Mouse (Mus musculus) spleen, adult 12 weeks (tissue): ENCODE results near the gene Ghr.

Experiments
- DNase-seq: peaks from one replicate; pipeline ENCODE4 v3.0.0; 2022; ENCODE audit warnings: low spot score

Ghr gene

DNA sequence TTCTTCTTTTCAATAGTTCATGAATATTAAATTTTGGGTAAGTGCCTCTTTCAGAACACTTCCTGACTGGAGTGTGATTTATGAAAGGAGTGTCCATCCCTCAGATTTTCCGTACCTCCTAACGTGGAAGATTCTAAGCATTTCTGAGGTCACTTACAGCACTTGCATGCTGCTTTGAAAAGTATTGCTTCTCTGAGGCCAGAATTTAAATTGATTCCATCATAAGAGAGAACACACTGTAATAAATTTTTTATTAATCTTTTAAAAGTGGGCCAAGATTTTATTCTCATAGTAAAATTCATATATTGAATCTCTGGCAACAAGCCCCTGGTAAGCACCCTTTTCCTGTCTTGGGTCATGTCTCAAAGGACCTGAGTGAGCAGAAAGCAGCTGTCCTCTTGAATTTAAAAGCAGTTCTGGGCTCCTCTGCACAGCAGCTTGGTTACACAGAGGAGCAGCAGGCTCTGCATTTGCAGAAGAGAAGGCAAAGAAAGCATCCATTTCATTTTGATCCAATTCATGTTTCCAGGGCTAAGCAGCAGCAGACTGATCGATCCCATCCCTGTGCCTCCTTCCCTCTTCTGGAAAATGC lies 46.9 kb downstream of the Ghr start:
- DNase-seq, result no peak

DNA sequence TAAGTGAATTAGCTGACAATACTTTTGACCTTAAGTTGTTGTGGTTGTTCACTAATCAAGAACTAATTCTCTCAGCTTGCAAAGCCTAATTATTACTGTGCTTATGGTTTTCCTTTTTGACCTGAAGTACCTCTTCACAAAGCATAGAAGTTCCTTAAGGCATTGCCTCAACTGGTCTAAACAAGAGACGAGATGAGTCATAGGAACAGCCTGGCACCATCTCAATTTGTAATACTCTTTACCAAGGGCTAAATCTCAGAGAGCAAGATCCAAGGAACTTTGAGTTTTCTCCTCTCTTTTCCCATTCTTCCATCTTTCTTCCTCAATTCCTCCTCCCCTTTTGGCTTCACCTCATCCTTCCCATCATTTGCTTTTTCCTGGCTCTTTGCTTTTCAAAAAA lies 69.3 kb downstream of the Ghr start:
- DNase-seq, result no peak

DNA sequence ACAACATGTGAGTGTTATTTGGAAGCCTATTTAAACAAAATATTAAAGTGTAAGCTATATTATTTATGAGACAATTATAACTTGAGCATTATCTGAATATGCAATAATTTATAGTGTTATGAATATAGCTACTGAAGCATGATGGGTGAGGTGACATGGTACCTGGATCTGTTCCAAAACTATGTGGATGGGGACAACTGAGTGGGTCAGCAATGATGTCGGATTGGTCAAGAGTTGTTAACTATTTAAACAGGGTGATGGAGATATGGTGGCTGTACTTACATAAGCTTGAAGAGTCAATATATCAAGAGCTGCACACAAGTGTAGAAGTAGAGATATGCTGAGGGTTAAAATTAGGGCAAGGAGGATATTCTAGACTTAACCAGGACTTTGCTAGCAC lies 70.9 kb downstream of the Ghr start:
- no peak for DNase-seq

DNA sequence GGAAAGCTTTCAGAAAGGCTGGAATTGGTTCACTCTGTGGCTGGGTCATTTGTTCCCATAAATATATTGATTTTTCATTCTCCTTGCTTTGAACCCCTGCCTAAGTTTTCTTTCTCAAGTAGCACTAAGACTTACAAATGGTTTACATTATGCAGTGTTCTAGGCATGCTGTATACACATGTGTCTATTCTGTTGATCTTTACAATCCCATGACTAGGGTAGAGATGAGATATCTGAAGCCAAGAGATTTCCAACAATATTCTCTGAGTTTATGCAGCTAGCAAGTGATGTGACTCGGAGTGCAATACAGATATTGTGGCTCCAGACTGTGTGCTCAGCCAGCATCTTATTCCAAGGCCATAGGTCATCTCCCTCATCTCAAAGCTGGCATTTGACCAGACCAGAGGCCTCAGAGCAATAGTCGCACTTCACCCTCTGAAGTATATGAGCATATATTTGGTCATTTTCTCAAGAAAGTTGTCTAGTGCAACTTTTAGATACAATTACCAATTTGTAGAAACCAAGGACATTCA lies 71.6 kb downstream of the Ghr start:
- DNase-seq, result no peak

DNA sequence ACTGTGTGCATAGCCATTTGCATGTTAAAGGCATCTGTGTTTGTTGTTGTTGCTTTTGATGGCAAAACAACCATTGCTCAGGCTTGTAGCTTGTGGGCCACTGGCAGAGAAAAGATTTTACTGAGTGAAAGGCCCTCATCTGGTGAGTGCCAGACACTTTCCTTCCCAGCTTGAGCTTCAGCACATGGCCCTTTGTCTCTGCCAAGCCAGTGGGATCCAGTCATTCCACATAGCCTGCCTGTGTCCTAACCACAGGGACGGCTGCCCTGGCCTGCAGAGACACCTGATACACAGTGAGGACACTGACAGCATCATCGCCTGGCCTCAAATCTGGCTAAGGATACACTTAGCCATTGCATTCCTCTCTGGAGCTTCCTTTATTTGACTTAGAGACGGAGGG lies 74.2 kb downstream of the Ghr start:
- DNase-seq, result no peak

DNA sequence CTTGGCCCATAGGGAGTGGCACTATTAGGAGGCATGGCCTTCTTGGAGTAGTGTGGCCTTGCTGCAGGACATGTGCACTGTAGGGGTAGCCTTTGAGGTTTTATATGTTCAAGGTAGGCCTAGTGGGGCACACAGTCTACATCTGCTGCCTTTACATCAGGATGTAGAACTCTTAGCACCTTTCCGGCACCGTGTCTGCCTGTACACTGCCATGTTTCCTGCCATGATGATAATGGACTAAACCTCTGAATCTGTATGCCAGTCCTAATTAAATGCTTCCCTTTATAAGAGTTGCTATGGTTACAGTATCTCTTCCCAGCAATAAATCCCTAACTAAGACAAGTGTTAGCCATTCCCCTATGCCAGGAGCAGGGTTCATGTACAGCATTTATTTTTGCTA lies 76.0 kb downstream of the Ghr start:
- DNase-seq, result no peak

DNA sequence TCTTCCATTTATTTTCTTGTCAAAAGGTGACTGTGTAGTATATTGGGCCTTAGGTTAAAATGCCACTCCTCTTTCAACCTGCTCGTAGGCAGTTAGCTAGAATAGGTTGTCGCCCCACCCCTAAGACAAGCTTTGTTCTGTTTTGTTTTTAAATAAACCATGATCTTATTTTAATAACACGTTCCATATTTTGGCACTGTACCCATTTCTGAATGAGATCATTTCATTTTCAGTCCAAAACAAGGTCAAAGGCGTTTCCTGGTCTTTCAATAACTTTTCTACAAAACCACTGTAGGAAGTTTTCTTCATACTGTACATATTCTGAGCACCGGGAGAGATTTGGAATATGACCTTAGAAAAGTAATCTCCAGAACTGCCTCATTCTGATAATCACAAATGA lies 78.6 kb downstream of the Ghr start:
- no peak for DNase-seq

DNA sequence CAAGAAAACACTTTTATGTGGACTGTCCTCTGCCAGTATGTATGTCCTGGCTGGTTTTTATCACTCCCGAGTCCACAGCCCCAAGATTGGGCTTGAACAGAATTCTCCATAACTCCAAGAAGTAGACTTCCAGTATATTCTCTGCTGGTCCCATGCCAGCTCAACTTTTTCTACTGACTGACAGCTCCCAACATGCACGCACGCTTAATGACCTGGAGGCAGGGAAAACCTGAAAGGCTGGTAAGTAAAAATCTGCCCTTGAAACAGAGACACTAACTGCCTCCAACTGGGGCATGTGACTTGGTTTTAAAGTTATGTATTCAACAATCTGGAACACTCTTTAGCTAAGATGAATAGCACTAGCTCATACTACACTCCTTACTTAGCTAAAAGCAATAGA lies 81.6 kb downstream of the Ghr start:
- no peak for DNase-seq

DNA sequence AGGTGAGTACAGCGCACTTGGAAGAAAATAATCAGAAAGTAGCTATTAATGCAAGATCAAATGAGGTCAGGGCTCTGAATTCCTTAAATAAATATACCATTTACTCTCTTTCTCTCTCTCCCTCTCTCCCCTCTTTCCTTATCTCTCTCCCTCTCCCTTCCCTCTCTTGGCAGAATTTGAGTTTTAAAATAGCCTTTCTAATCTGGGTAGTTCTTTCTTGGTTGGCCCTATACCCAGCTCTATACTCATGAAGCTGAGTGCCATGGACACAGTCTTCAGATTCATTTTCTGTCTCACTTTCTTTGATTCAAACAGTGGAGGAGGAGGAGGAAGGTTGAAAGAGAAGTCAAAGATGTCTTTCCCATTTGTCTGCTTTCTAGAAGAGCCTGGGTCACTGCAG lies 84.3 kb downstream of the Ghr start:
- no peak for DNase-seq

DNA sequence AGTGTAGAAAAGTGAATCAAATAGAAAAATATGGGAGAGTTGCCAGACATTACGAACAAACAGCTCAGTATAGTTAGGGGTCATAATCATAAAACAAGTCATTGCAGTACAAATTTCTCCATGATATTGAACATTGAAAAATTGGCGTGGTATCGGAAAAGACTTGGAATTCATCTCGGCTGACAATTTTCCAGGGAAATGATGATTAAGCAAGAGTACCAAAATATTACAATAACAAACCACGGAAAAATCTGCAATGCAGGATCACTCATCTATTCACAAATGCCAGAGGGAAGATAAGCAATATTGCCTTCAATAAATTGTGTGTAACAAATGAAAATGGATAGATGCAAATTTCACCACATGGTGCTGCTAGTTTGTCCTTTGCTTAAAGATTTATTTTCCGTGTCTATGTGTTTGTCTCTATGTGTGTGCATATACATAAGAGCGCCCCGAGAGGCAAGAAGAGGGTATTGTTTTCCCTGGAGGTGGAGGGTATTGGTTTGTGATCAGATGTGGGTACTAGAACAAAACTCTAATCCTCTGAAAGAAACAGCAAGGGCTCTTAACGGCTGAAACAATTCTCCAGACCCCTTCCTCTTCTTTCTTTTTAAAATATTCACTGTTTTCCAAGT lies 85.2 kb downstream of the Ghr start:
- DNase-seq, result no peak

DNA sequence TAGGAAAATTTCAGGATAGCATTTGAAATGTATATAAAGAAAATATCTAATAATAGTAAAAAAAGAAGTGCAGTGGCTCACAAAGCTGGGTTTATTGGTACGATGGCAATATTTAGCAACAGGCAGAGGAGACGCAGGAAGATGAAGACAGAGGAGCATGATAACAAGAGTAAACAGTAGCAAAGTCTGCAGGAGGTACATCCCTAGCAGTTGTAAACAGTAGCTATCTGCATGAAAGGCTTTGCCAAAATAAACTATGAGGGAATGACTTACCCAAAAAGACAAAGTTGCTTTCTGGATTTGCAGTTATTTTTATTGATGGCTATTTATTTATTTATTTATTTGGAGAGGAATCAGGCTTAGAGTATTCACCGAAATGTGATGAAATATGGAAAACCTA lies 92.4 kb downstream of the Ghr start:
- no peak for DNase-seq

DNA sequence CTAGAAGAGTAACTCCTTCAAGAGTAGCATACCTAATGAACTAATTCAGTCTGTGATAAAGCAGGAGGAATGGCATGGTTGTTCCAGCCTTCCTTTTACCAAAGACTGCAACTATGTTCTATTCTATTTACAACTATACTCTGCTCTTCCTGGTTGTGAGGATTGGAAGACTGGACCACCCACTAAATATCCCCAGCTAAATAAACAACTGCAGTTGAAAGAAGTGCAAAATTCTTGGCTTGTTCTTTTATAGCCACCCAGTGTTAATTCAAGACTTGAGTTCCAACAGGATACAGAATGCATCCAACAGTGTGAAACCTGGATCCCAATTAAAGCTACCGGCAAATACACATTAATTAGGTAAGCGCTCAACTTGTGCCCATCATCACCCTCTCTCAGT lies 93.3 kb downstream of the Ghr start:
- DNase-seq, result no peak

DNA sequence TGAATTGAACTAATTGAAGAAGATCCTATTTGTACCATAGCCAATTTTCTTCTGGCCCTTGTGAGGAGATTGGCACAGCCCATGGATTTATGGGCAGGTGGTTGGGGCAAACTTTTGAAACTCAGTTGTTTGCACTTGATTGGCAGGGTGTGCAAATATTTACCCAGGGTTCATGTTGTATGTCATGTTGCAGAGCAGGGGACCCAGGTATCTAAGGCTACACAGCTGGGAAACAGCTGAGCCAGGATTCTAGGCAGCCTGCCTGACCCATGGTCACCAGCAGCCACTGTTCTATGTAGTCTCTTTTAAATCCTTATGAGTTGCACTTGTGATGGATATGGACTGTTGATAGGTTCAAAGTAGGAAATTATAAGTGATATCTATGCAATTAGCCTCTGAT lies 94.1 kb downstream of the Ghr start:
- DNase-seq, result no peak

DNA sequence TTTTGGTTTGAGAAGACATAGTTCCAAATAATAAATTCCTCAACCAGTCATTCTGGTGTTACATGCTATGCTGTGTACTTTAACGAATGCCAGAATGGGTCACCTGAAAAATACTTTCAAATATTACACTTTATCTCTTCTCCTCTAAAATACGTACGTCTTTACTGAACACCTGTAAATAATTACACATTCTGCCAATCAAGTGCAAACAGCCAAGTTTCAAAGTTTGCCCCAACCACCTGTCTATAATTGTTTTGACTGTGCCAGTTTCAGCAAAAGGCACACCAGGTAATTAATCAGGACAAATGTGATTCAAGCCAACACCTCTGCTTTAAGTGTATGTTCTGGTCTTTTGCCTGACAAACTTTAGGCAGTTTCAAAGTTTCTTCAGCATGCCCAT lies 94.7 kb downstream of the Ghr start:
- DNase-seq, result no peak

DNA sequence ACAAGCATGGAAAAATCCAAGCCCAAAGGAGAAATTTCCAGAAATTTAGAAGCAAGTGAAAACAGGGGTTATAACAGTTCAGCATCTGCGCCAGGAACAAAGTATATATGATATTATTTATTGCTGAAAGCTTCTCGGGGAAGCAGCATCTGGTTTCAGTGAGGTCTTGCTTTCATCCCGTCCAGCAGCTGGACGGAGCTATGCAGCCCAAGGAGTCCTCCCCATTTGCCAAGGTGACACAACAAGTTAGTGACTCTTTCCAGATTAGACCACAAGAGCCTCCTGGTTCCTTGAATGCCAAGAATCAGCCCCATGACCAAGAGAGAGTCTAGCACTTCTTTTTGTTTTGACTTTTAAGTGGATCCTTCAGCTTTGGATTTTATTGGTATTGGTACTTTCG lies 96.6 kb downstream of the Ghr start:
- DNase-seq, result no peak

DNA sequence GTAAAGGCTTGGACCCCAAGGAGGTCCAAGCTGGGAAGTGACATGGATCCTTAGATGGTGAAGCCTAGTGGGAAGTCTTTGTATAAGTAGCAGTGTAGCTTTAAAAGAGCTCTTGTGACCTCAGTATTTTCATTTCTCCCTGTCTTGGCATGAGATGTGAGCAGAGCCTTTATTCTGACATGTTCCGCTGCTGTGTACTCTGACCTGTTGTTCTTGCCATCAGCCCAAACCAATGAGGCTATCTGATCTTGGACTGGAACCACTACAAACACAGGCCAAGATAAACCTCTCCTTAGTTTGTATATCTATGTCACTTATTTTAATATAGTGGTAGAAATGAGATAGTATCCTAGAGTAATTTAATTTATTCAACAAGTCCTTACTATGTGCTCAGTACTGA lies 97.9 kb downstream of the Ghr start:
- no peak for DNase-seq

DNA sequence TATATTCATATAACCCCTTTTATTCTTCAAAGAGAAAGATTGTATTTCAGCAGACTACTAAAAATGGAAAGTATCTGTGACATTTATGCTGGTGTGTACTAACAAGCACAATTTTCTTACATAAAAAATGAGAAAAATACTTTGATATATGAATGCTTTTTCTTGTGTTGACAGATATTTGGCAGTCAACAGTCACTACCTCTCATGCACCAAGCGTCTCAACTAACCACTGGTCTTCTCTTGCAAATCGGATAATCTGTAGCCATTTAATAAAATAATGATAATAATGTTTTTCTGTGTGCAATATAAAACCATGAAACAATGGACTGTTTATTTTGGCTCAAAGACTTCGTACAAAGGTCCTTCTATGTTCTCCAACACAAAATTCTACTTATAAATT lies 99.8 kb downstream of the Ghr start:
- DNase-seq, result no peak

DNA sequence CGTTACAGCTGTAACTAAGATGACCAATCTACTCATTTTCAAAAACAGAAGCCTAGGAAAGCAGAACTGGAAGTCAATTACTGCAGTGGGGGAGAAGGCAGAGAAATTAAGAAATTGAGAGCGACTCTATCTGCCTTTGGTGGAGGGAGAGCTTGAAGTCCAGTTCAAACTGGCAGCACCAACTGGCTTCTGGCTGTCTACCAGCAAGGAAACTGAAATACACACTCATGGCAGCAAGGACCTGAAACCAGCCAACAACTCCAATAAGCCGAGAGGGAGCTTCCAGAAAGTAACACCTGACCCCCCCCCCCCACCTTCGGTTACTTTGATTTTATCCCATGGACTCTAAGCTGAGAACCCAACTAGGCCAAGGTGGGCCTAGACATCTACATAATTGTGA lies 114.1 kb downstream of the Ghr start:
- DNase-seq, result no peak

DNA sequence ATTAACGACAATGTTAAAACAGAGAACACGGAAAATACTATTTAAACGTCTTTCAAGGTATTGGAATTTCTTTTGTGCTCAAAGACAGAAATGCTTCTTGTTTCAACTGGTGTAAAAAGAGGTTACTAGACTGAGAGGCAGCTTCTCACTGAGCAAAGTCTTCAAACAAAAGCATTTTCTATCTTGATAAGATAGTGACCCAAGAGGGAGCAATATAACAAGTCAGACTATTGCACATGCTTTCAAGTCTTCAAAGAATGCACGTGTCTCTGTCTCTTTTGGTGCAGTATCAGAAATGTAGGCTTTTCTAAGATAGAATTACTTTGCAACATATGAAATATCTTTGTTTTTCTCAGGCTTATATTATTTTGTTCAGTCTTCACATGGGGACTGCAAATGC lies 116.7 kb downstream of the Ghr start:
- no peak for DNase-seq

DNA sequence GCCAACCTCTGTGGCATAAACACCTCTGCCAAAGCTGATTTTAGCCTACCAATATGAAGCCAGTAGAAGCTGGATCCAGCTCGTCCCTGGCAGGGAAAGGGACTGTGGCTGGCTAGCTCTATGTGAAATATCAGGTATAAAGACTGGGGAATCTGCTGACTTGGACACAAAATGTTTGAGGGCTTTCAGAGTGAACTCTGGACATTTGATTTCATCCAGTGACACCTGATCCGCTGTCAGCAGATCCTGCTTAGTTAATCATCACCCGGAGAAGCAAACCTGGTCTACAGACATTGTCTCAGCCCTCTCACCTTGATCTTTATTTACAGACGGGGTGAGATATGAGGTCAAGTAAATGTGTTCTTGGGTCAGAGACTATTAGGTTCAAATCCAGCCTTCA lies 118.5 kb downstream of the Ghr start:
- no peak for DNase-seq

DNA sequence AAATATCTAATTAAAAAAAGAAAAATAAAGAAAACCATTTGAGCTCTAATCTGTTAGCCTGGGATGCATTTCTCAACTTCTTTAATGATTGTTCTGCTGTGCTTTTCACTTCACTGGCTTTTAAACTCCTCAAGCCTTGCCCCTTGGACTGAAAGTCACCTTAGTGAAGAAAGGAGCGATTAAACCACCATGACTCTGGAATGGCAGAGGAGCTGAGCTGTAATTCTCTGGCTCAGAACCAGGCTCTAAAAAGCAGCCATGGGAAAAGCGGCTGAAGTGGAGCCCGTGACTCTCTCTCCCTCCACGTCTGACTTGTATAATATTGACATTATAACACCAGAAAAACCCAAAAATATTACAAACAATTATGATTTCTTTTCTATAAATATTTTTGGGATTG lies 126.7 kb downstream of the Ghr start:
- no peak for DNase-seq

DNA sequence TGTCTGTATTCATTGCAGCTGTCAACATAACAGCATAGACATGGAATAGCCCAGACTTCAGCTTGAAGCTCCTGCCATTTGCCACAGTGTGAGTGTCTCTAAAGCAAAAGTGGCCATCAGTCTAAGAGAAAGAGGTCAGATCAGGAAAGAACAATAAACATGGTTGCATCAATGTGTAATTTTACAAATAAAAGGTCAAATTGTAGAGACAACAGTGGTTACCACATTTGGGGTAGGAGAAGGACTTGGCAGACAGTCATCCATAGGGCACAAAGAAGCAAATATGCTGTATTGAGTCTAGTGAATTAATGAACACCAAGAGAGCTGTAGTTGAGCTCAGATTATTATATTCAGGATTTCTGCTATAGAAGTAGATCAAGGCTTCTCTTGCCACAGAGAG lies 127.7 kb downstream of the Ghr start:
- DNase-seq, result no peak

DNA sequence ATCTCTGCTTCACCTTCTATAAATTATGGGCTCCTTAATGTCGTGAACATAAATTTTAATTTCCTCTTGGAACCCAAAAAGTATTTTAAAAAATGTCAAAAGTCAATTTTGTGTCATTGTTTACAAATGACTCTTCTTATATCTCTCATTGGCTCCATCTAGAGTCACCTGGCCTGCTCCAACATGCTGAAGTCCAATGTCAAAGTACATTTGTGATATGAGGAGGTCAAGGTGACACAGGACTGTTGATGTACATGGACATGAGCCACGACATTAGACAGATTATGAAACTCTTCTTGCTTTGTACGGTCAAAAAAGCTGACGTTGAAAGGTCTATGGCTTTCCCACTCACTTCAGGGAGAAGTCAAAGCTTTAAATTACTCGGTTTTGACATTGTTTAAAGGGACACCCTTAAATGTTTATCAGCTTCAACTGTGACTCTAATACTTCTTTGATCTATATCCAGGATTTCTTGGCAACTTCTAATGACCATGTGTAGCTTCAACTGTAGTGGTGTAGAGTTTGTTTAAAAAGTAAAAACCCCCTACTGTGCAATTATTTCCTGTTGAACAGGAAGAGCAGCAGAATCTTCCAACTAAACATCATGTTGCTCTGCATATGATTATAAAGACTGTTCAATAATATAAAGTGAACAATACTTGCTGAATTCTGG lies 131.1 kb downstream of the Ghr start:
- DNase-seq, result no peak

DNA sequence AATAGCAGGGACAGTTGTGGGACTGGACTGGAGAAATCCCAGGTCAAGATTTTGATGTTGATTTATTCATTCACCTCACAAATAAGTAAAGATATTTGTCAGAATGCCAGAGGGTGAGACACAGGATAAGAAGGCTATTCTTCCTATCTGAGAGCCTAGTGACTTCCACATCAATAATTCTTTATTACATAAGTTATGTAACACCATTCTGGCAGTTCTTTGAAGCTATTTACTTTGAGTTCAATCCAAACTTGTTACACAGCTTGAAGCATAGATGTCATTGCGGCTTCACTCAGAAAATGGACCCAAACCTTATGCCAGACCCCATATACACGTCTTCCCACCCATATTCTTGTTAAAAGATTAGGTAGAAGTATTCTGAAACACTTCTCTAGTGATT lies 133.7 kb downstream of the Ghr start:
- no peak for DNase-seq
